Mouse (Mus musculus) CD4-positive helper T cell, adult 2 months (primary cell): ENCODE measurements around the gene Evl.
A peak's percentile ranks its signal among the peaks of the same experiment; 100 is the strongest.

ENCODE experiments used
- DNase-seq: peaks from one replicate; pipeline ENCODE4 v3.0.0-alpha.2; 2012; ENCODE audit warnings: low read depth, missing footprints, low spot score

The Evl gene

DNA sequence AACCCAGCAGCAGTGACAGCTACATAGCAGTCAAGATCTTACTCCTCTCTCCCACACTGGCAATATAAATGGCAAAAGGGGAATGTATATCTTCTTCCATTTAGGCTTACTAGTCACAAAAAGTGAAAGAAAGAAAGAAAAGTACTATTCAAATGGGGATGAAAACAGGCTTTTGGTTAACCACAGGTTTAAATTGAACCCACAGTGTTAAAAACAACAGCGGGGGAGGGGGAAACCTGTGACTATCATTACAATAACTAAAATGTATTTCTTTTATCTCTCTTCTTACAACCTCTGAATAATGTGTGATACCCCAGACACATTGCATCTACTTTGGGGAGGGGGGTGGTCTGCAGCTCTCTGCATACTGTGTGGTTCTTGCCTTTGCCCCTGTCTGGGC lies 91.7 kb downstream of the Evl start:
- peak; percentile 74 for DNase-seq

DNA sequence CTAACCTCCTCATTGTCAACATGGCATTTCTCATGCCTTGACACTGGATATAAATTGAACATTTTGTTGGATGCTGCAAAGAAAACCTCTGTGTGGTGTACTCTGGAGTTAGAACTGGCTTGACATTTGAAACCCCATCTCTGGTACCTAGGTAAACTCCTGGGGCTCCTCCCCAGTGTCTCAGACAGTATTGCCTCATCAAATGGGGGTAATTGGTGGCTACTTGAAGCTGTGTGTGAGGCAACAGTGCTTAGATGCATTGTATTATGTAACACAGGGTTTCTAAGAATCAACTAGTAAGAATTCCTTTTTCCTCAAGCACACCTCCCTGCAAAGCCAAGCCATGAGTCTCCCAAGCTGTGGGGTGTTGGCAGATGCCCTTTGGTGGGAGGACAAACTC lies 93.3 kb downstream of the Evl start:
- DNase-seq, result no peak

DNA sequence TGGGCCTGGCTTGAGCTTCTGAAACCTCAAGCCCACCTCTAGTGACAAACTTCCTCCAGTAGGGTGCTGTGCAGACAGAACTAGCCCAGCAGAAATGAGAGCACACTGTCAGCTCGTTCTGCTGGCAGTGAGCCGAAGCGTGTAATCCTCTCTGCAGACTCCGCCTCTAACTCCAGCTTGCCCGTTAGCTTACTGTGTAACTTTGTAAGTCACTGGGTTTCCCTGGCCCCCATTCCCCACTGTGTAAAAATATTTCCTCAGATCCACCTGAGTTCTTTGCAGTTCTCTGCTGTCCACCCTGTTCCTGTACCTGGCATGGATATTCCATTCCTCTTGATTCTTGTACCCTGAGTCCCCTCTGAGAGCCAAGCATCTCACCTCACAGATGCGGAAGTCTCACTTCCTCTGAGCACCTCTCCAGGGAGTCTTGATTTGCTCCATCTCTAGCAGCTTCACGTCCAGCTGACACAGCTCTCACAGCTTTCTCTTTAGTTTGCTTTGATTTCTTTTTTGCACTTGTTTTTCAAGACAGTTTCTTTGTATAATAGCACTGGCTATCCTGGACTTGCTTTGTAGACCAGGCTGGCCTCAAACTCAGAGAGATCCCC lies 96.6 kb downstream of the Evl start:
- DNase-seq, result peak; percentile 42

DNA sequence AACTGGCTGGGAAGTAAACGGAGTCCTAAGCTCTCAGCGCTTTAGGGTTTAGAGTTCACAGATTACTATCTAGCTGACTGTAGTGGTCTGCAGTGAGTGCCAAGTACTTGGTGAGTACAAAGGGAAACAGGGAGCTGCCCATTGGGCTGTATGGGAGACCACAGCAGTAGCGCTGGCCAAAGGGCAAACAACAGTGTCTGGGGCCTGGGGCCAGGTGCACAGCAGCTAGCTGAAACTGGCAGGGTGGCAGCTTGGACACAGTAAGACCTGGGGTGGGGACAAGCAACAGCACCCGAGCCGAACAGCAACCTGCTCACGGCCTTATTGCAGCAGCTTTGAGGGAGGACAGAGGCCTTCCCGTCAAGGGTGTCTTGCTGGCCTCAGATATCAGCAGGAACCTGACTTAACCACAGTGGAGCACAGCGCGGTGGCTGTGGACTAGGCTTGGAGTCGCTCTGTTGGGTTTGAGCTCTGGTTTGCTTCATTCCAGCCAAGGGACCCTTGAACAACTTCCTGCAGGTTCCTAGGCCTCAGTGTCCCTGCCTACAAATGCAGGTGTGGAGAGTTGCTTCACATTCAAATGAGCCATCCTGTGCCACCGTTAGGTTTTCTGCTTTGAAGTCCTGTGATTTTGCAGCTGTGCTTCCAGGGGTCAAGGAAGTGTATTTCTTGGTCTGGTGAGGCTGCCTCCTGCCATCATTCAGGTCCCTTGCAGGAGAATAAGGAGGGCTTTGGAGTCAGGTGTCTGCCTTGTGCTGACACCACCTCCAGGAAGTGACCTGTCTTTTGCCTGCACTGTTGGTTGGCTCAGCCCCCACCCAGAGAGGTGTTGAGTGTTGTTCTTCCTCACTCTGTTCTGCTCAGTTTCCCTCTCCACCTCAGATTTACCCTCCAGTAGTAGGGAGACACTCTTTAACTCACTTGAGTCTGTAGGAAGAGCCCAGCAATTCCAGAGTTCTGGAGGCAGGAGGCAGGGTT lies 99.1 kb downstream of the Evl start:
- DNase-seq, result no peak

DNA sequence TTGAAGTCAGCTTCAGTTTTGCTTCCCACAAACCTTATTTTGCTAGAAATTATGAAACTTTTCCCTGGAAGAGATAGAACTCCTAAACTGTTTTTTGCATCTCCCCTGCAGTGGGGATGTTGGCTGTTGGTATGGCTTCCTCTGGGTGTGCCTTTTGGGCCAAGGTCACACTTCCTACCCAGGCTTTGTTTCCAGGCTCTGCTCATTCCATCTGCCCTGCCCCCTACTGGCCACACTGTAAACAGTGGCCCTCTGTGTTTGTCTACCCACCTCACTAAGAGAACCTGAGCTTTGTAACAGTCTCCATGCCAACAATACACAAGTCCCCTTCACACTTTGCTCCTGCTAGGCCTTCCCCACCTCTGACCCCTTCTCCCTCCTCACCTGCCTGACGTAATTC lies 102.8 kb downstream of the Evl start:
- peak; percentile 56 for DNase-seq

DNA sequence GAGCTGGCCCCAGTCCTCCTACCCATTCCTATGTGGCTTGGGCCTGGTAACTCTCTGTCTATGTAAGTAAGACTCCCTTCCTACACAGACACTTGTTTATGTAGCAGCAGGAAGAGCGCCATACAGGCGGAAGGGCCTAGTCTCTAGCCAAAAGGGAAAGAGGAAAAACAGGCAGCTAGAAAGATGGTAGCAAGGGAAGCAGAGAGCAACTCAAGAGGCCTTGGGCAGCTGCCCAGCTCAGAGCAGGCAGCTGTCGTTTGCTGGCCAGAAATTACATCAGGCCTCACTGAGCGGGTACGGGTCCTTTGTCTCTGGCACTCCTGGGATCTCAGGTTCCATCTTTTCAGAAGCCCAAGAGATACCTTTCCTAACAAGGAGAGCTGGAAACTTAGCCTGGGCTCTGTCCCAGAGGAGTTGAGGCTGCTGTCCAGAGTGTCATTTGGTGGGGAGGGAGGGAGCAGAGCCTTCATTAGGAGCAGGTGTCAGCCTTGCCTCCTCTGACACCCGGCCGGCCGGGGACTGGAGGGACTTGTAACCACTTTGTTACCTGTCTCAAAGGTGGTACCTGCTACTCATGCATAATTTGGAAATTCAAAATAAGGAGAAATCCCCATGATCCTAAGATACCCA lies 114.2 kb downstream of the Evl start:
- DNase-seq, result no peak

DNA sequence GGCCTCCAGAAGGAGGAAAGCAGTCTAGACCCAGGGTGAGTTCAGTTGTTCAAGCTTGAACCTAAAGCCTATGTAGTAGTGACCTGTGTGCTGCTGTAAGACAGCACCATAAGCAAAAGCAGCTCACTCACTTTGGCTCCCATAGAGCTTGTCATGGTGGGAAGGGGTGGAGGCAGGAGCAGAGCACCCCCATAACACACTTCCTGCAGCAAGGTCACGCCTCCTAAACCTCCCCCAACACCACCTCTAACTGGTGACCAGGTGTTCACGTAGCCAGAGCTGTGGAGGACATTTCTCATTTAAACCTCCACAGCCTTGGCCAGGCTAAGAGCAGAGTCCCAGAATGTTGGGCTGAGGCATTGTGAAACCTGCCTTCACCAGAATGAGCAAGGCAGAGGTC lies 117.0 kb downstream of the Evl start:
- no peak for DNase-seq

DNA sequence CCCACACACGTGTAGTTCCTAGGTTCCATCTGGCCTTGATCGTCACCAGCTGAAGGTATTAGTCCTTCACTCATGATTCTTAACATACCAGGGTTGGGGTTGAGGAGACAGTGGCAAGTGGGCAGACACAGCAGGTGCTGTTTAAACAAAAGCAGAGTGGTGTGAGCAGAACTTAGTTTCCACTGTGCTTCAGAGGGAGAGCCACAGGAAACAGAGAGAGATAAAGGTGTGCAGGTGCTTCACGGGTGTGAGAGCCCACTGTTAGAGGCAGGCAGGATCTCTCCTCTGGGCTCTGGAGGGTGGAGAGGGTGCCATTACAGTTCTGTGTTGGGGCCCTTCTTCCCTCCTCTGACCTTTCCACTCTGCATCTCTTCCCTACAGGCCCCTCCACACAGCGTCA lies 118.4 kb downstream of the Evl start:
- no peak for DNase-seq

DNA sequence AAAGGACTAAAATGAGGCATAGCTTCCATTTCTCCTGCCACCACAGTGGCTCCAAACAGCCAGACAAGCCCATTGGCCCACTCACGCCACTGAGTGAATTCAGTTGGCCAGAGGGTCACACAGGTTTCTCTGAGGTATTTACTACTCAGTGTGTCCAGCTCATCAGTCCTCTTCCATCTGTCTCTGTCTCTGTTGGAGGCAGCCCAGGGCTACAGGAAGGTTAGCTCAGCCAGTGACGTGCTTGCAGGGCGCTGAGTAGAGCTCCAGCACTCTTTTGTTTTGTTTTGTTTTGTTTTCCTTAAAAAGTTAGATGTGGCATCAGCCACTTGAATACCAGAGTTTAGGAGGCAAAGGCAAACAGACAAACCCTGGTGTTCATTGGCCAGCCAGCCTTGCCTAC lies 119.0 kb downstream of the Evl start:
- DNase-seq, result no peak

DNA sequence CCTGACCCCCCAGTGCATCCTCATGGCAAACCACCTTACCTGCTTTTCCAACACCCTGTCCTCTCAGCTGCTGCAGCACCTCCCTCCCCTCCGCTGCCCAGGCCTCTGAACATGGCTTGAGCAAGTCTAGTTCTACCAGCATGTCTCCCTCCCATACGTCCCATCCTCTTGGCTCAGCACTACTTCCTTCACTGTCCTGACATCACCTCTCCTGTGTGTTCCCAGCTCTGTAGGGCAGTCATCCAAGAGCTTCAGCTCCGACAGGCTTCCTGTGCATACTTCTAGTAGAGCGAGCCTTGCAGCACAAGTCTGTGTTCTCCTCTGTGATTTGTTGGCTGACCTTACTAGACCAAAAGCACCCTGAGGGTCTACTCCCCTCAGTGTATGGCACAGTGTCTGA lies 120.0 kb downstream of the Evl start:
- no peak for DNase-seq

DNA sequence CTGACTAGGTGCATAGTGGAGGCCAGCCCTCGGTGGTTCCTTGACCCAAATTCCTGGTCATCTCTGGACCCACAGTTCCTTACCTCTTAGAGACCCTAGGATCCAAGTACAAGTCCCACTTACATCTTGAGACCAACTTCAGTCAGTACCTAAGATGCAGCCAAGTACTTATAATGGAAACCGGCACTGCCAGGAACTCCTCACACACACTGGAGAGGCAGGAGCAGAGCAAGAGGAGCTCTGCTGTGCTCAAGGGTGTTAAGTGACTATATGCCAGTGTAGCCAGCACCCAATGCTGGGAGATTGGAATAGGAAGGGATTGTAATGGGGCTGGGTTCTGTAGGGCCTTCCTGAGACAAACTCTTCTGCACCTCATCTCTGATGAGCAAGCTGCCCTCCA lies 120.4 kb downstream of the Evl start:
- DNase-seq, result no peak

DNA sequence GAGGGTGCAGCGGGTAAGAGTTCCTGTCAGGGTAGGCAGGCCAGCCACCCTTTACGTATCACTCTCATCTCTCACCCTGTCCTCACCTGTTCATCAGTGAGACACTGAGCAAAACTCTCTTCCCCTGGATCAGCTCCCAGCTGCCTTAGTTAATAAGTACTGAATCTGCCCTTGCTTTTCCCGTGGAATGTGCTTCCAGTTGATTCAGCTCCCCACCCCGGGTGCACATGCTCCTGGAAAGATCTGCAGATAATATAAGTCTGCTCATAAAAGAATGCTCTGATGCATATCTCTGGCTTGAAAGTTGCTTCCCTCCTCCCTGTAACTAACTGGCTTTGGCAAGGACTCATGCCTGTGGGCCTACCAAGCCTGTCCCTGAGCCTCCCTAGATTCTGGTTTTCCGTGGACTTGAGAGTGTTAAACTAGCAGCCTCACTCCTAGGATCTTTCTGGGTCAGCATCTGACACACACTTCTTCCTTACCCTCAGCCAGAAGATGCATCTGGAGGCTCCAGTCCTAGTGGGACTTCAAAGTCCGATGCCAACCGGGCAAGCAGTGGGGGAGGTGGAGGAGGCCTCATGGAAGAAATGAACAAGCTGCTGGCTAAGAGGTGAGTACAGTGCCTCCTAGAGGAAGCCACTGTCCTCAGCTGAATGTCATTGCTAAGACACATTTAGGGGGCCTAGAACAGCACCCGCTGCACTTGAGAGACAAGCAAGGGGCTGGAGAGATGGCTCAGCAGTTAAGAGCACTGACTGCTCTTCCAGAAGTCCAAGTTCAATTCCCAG lies 121.3 kb downstream of the Evl start:
- DNase-seq, result no peak

DNA sequence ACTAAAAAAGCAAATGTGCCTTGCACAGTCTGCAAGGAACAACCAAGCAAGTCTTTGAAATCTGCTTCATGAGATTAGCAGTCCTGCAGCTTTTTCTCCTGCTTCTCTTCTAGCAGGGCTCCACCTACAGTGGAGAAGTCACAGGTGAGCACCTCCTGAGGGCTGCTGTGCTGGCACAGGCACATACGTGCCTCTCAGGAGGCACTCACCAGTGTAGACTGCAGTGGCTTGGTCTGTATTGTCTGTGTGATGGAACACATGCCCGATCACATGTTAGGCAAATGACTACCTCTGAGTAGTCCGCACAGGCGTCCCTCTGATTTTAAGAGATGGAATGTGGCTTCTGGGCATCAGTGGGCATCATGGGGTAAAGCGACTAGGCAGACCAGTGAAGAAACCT lies 122.6 kb downstream of the Evl start:
- no peak for DNase-seq

DNA sequence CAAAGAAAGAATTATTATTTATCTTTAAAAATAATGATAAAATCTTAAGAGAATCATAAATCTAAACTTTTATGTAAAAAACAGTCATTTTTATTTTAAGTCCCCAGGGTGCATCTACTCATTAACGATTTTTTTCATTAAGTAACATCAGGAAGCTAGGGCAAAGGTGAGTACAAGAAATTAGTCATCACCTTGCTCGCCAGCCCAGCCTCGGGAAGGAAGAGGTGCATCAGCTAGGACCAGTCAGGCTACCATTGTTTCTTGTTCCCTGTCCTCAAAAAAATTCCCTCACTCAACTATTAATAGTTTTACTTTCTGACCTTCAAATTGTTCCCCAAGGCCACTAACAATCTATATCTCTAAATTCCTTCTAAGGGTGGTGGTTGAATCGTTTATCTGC lies 123.8 kb downstream of the Evl start:
- DNase-seq, result no peak

DNA sequence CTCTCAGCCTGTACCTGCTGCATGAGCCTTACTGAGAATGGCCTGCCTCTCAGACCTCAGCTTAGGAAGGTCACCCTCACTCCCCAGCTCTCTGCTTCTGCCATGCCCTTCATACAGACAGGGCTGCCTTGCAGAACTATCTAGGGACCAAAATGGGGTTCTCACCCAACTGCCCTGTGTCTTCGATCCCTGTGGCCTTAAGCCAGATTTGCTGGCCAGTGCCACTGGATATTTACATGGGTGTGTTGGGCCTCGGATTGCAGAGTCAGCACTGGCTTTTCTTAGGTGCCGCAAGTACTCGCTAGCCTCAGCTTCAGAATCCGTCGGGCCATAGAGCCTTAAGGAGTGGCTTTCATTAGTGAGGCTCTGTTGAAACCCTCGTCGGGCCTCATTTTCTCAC lies 126.3 kb downstream of the Evl start:
- DNase-seq, result no peak

DNA sequence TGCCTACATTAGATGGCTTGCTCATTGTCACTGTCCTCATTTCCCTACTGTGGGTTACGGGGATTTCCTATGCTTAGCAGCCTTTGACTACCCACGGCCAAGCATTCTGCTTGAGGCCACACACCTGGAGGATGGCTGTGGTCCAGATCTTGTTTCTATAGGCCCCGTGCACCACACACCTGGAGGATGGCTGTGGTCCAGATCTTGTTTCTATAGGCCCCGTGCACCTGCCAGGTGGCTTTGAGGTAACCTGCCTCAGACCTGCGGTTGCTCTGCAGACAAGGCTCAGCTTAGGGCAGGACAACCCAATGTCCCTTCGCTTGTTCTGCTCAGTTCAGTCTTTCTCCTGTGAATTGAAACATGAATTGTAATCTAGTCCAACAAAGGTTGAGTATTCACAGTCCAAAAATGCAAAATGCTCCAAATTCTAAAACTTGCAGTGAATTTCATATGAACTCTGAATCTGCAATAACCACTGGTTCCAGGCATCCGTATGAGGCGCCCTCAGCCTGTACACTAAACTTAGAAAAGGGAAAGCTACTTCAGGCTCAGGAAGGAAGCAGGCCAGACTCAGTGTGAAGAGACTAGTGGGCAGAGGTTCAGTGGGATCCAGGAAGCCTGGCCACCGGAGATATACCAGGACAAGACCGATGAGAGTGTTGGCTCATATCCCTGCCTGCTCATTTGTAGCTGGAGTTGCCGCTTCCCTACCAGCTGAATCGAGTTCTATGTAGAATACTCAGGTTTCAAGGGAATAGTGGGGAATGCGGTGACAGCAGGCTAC lies 127.9 kb downstream of the Evl start:
- no peak for DNase-seq

DNA sequence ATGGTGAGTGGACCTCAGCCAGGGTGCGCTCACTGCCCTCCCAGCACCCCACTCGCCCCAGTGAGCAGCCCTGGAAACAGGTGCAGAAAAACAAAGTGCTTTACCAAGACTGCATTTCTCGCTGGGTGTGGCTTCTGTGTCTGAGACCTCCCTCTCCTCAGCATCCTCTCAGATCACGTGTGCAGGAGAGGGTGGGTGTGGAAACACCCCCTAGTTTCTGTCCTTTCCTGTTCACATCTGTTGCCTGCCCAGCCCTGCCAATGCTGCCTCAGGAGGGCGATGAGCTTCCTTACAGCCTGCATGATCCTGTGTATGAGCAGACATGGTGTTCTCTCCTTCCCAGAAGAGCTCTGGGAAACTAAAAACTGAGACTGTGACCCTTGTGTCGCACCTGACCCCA lies 131.9 kb downstream of the Evl start:
- DNase-seq, result no peak

DNA sequence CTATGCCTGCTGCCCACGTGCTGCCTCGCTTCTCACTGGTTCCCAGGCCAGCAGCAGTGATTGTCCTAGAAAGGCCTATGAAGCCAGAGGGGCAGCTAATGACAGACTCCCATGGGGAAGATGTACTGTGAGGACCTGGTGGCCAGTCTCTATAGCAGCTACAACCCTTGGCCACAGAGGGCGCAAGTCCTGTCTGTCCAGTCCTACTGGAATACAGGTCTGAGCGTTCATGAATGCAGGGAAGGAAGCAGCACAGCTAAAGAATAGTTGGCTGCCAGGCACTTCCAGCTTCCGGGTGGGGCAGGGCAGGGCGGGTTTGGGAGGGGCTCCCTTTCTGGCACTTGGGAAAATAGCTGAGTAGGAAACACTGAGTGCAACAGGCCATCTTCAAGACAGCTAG lies 132.4 kb downstream of the Evl start:
- DNase-seq, result no peak

DNA sequence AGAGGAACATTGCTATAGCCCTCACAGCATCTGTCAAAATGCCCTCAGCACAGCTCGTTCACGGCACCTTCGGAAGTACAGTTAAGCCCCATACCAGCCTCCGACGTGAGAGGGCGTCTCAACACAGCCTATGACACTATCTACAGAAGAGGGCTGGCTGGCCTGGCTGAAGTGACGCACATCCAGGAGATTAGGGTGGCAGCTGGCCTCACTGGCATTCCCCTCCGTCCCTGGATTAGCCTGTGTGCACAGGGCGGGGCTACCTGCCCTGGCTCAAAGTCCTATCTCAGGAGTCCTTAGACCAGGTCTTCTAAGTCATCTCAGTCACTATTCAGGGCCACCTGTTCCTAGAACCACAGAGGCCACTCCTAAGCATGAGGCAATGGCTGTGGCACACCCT lies 134.6 kb downstream of the Evl start:
- no peak for DNase-seq

DNA sequence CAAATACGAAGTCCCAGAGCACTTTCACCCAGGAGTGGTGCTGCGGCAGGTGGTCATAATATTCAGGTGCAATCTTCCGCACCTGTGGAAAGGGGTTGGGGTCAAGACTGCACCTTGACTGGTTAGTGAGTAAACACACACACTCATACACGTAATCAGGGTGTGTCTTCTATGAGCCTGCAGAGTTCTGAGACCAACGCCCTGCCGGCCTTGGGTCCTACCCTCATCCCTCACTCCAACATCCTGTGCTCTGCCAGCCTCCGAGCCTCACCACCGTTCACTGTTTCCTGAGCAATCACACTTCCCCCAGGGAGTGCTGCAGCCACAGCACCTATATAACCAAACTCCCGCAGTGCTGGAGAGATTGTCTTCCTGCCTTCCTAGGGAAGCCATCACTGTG lies 136.0 kb downstream of the Evl start:
- DNase-seq, result no peak

DNA sequence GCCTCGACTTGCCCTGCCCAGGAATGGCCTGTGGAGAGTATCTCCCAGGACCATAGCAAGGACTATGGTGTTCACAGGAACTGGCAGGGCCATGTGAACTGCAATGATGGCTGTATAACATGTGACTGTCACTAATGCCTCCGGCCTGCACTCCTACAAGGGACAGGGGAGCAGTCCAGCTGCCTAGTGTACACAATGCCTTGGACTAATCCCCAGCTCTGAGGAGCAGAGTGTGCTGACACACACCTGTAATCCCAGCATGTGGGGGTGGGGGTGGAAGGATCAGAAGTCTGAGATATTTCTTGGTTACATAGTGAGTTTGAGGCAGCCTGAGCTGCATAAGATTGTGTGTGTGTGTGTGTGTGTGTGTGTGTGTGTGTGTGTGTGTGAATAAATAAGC lies 139.1 kb downstream of the Evl start:
- no peak for DNase-seq
